Mouse (Mus musculus): ENCODE data around the gene Kcnma1. TPM values are rescaled to one million over a fixed set of nuclear protein-coding genes. Genes with fewer than 3 reads are reported as not detected.

Gene Kcnma1
- polyA plus RNA-seq, 1 experiment from 2014 or later: 0.05 TPM

- no peak overlapping the region for H3K4me2 ChIP-seq (ENCODE audit: low read depth, low read length)
- WGBS (ENCODE audit: insufficient replicate concordance): 49% methylated on average over 3 of the region's 3 CpGs
- H3K27me3 ChIP-seq (ENCODE audit: control insufficient read depth, insufficient read depth, low read depth, low read length): no peaks in the 10 kb centered on the region
- no peaks in the 10 kb centered on the region for H3K36me3 ChIP-seq (ENCODE audit: control insufficient read depth, insufficient read depth)
- no peak overlapping the region for H3K4me3 ChIP-seq (ENCODE audit: low read depth, low read length)
- H3K9ac ChIP-seq (ENCODE audit: low read depth, low read length): no peak overlapping the region
- H3K27ac ChIP-seq (ENCODE audit: low read length): no peak overlapping the region
- H3K9me3 ChIP-seq (replicated peaks; ENCODE audit: control insufficient read depth, low read length): no peaks in the 10 kb centered on the region
- ATAC-seq (ENCODE audit: low read depth): no peak
- H3K4me1 ChIP-seq (ENCODE audit: control insufficient read depth, low read depth, low read length): no peaks in the 10 kb centered on the region
Measured at GRCm38 (mm10) chr14:23610054-23610453, 404.2 kb downstream of the Kcnma1 start.

- H3K9me3 ChIP-seq (replicated peaks; ENCODE audit: control insufficient read depth, low read length): no peaks in the 10 kb centered on the region
- H3K4me1 ChIP-seq (ENCODE audit: control insufficient read depth, low read depth, low read length): no peaks in the 10 kb centered on the region
- H3K4me2 ChIP-seq (ENCODE audit: low read depth, low read length): no peak overlapping the region
- no peak overlapping the region for H3K4me3 ChIP-seq (ENCODE audit: low read depth, low read length)
- WGBS (ENCODE audit: insufficient replicate concordance): 56% methylated on average over 7 of the region's 7 CpGs
- H3K27me3 ChIP-seq (ENCODE audit: control insufficient read depth, insufficient read depth, low read depth, low read length): no peaks in the 10 kb centered on the region
- H3K9ac ChIP-seq (ENCODE audit: low read depth, low read length): no peak overlapping the region
- no peaks in the 10 kb centered on the region for H3K36me3 ChIP-seq (ENCODE audit: control insufficient read depth, insufficient read depth)
- ATAC-seq (ENCODE audit: low read depth): no peak
- no peak overlapping the region for H3K27ac ChIP-seq (ENCODE audit: low read length)
Measured at GRCm38 (mm10) chr14:23605740-23606139, 408.6 kb downstream of the Kcnma1 start.

GRCm38 (mm10) chr14:23602937-23603336 lies 411.4 kb downstream of the Kcnma1 start:
- no peak for ATAC-seq (ENCODE audit: low read depth)
- Histone ChIP-seq H3K4me1 (ENCODE audit: control insufficient read depth, low read depth, low read length) (no peaks in the 10 kb centered on the region), H3K27ac (ENCODE audit: low read length) (no peak overlapping the region), H3K4me3 (ENCODE audit: low read depth, low read length) (no peak overlapping the region), H3K9me3 (replicated peaks; ENCODE audit: control insufficient read depth, low read length) (no peaks in the 10 kb centered on the region), H3K36me3 (ENCODE audit: control insufficient read depth, insufficient read depth) (no peaks in the 10 kb centered on the region), H3K4me2 (ENCODE audit: low read depth, low read length) (no peak overlapping the region), H3K9ac (ENCODE audit: low read depth, low read length) (no peak overlapping the region), H3K27me3 (ENCODE audit: control insufficient read depth, insufficient read depth, low read depth, low read length) (no peaks in the 10 kb centered on the region)
- WGBS (ENCODE audit: insufficient replicate concordance): 35% methylated on average over 4 of the region's 4 CpGs

GRCm38 (mm10) chr14:23602054-23602453 lies 412.2 kb downstream of the Kcnma1 start:
- no peaks in the 10 kb centered on the region for H3K4me1 ChIP-seq (ENCODE audit: control insufficient read depth, low read depth, low read length)
- H3K4me3 ChIP-seq (ENCODE audit: low read depth, low read length): no peak overlapping the region
- WGBS (ENCODE audit: insufficient replicate concordance): 36% methylated on average over 2 of the region's 2 CpGs
- ATAC-seq (ENCODE audit: low read depth): no peak
- H3K9ac ChIP-seq (ENCODE audit: low read depth, low read length): no peak overlapping the region
- H3K9me3 ChIP-seq (replicated peaks; ENCODE audit: control insufficient read depth, low read length): no peaks in the 10 kb centered on the region
- no peaks in the 10 kb centered on the region for H3K27me3 ChIP-seq (ENCODE audit: control insufficient read depth, insufficient read depth, low read depth, low read length)
- H3K27ac ChIP-seq (ENCODE audit: low read length): no peak overlapping the region
- H3K4me2 ChIP-seq (ENCODE audit: low read depth, low read length): no peak overlapping the region
- H3K36me3 ChIP-seq (ENCODE audit: control insufficient read depth, insufficient read depth): no peaks in the 10 kb centered on the region

- WGBS (ENCODE audit: insufficient replicate concordance): 54% methylated on average over 5 of the region's 5 CpGs
- no peak for ATAC-seq (ENCODE audit: low read depth)
- no peaks in the 10 kb centered on the region for H3K9me3 ChIP-seq (replicated peaks; ENCODE audit: control insufficient read depth, low read length)
Measured at GRCm38 (mm10) chr14:23594629-23595028, 419.7 kb downstream of the Kcnma1 start.

GRCm38 (mm10) chr14:23592826-23593447 lies 421.4 kb downstream of the Kcnma1 start:
- Histone ChIP-seq H3K9ac (ENCODE audit: low read depth, low read length) (no peak overlapping the region), H3K4me3 (ENCODE audit: low read depth, low read length) (no peak overlapping the region), H3K27ac (ENCODE audit: low read length) (no peak overlapping the region), H3K9me3 (replicated peaks; ENCODE audit: control insufficient read depth, low read length) (no peaks in the 10 kb centered on the region), H3K27me3 (ENCODE audit: control insufficient read depth, insufficient read depth, low read depth, low read length) (no peaks in the 10 kb centered on the region), H3K4me2 (ENCODE audit: low read depth, low read length) (no peak overlapping the region), H3K36me3 (ENCODE audit: control insufficient read depth, insufficient read depth) (no peaks in the 10 kb centered on the region), H3K4me1 (ENCODE audit: control insufficient read depth, low read depth, low read length) (no peaks in the 10 kb centered on the region)
- no peak for ATAC-seq (ENCODE audit: low read depth)
- 30% methylated on average over 6 of the region's 6 CpGs for WGBS (ENCODE audit: insufficient replicate concordance)

More at GRCm38 (mm10) chr14:23594629-23595028, 419.7 kb downstream of the Kcnma1 start:
- H3K4me1 ChIP-seq (ENCODE audit: control insufficient read depth, low read depth, low read length): no peaks in the 10 kb centered on the region
- no peak overlapping the region for H3K9ac ChIP-seq (ENCODE audit: low read depth, low read length)
- no peak overlapping the region for H3K4me3 ChIP-seq (ENCODE audit: low read depth, low read length)
- H3K4me2 ChIP-seq (ENCODE audit: low read depth, low read length): no peak overlapping the region
- no peaks in the 10 kb centered on the region for H3K27me3 ChIP-seq (ENCODE audit: control insufficient read depth, insufficient read depth, low read depth, low read length)
- H3K36me3 ChIP-seq (ENCODE audit: control insufficient read depth, insufficient read depth): no peaks in the 10 kb centered on the region
- H3K27ac ChIP-seq (ENCODE audit: low read length): no peak overlapping the region

GRCm38 (mm10) chr14:23589744-23590481 lies 424.4 kb downstream of the Kcnma1 start:
- WGBS (ENCODE audit: insufficient replicate concordance): 52% methylated on average over 7 of the region's 7 CpGs
- Histone ChIP-seq H3K4me1 (ENCODE audit: control insufficient read depth, low read depth, low read length) (no peaks in the 10 kb centered on the region), H3K4me2 (ENCODE audit: low read depth, low read length) (no peak overlapping the region)

GRCm38 (mm10) chr14:23587451-23587850 lies 426.8 kb downstream of the Kcnma1 start:
- Histone ChIP-seq H3K4me3 (ENCODE audit: low read depth, low read length) (no peak overlapping the region), H3K4me2 (ENCODE audit: low read depth, low read length) (no peak overlapping the region), H3K36me3 (ENCODE audit: control insufficient read depth, insufficient read depth) (no peaks in the 10 kb centered on the region), H3K27ac (ENCODE audit: low read length) (no peak overlapping the region), H3K4me1 (ENCODE audit: control insufficient read depth, low read depth, low read length) (no peaks in the 10 kb centered on the region), H3K27me3 (ENCODE audit: control insufficient read depth, insufficient read depth, low read depth, low read length) (no peaks in the 10 kb centered on the region), H3K9me3 (replicated peaks; ENCODE audit: control insufficient read depth, low read length) (no peaks in the 10 kb centered on the region), H3K9ac (ENCODE audit: low read depth, low read length) (no peak overlapping the region)
- ATAC-seq (ENCODE audit: low read depth): no peak
- 56% methylated on average over 9 of the region's 9 CpGs for WGBS (ENCODE audit: insufficient replicate concordance)

More at GRCm38 (mm10) chr14:23589744-23590481, 424.4 kb downstream of the Kcnma1 start:
- Histone ChIP-seq H3K27me3 (ENCODE audit: control insufficient read depth, insufficient read depth, low read depth, low read length) (no peaks in the 10 kb centered on the region), H3K9ac (ENCODE audit: low read depth, low read length) (no peak overlapping the region), H3K27ac (ENCODE audit: low read length) (no peak overlapping the region), H3K4me3 (ENCODE audit: low read depth, low read length) (no peak overlapping the region), H3K9me3 (replicated peaks; ENCODE audit: control insufficient read depth, low read length) (no peaks in the 10 kb centered on the region), H3K36me3 (ENCODE audit: control insufficient read depth, insufficient read depth) (no peaks in the 10 kb centered on the region)
- ATAC-seq (ENCODE audit: low read depth): no peak

GRCm38 (mm10) chr14:23583235-23583634 lies 431.1 kb downstream of the Kcnma1 start:
- no peak overlapping the region for H3K4me2 ChIP-seq (ENCODE audit: low read depth, low read length)
- no peaks in the 10 kb centered on the region for H3K36me3 ChIP-seq (ENCODE audit: control insufficient read depth, insufficient read depth)
- no peak for ATAC-seq (ENCODE audit: low read depth)
- no peak overlapping the region for H3K4me3 ChIP-seq (ENCODE audit: low read depth, low read length)
- no peaks in the 10 kb centered on the region for H3K27me3 ChIP-seq (ENCODE audit: control insufficient read depth, insufficient read depth, low read depth, low read length)
- 9% methylated on average over 2 of the region's 2 CpGs for WGBS (ENCODE audit: insufficient replicate concordance)
- no peaks in the 10 kb centered on the region for H3K9me3 ChIP-seq (replicated peaks; ENCODE audit: control insufficient read depth, low read length)
- H3K27ac ChIP-seq (ENCODE audit: low read length): no peak overlapping the region
- H3K9ac ChIP-seq (ENCODE audit: low read depth, low read length): no peak overlapping the region
- no peaks in the 10 kb centered on the region for H3K4me1 ChIP-seq (ENCODE audit: control insufficient read depth, low read depth, low read length)

All from liver, embryonic 16.5 days (tissue).